Mouse (Mus musculus) spleen, postnatal 0 days (tissue): ENCODE data around the gene Nudt17. TPM values are rescaled to one million over a fixed set of nuclear protein-coding genes. Genes with fewer than 3 reads are reported as not detected.

Source experiments
- polyA plus RNA-seq: library from polyadenylated mRNA; unstranded; fragments of >200 nt; fragmentation: Nextera tagmentation; extraction: Ambion mirVana; gene quantifications from 2 replicates; pipeline ENCODE4 v1.2.1, GENCODE M21; 2015

The Nudt17 gene
- polyA plus RNA-seq = 1.6 and 2.9 TPM in 2 replicates

GRCm38 (mm10) chr3:96707903-96708683, at the start of gene Nudt17:
TSS of gene Nudt17 (minus strand) at chr3:96708562.

GRCm38 (mm10) chr3:96727343-96727827, 19.0 kb upstream of the Nudt17 start, which contains the start of the genes Polr3c and Rnf115:
TSS of gene Polr3c (minus strand) at chr3:96727628.
TSS of gene Rnf115 (plus strand) at chr3:96727664.

GRCm38 (mm10) chr3:96696198-96696765, 12.1 kb downstream of the Nudt17 start, which contains the start of gene Pias3:
TSS of gene Pias3 (plus strand) at chr3:96696384.

GRCm38 (mm10) chr3:96669727-96670468, 38.5 kb downstream of the Nudt17 start, which contains the start of gene Ankrd35:
TSS of gene Ankrd35 (plus strand) at chr3:96670131.

Other genes with a start within 250 kb of the Nudt17 start
- 0.08 TPM in 1 of 2 replicates, not detected in the other for gene Hfe2, start 183.4 kb downstream of the Nudt17 start, polyA plus RNA-seq
- 163 and 201 TPM in 2 replicates for gene Txnip, start 150.6 kb downstream of the Nudt17 start, polyA plus RNA-seq
- gene Gm16253, start 131.6 kb downstream of the Nudt17 start, polyA plus RNA-seq = 0.48 and 0.51 TPM in 2 replicates
- 23.0 and 30.8 TPM in 2 replicates for gene Polr3gl, start 114.4 kb downstream of the Nudt17 start, polyA plus RNA-seq
- gene Ankrd34a, start 111.9 kb downstream of the Nudt17 start, polyA plus RNA-seq = 0.36 and 0.44 TPM in 2 replicates
- 2.2 and 2.4 TPM in 2 replicates for gene Lix1l, start 107.4 kb downstream of the Nudt17 start, polyA plus RNA-seq
- gene Rbm8a, start 78.6 kb downstream of the Nudt17 start, polyA plus RNA-seq = 106 and 114 TPM in 2 replicates
- gene Pex11b, start 73.2 kb downstream of the Nudt17 start, polyA plus RNA-seq = 25.6 and 26.8 TPM in 2 replicates
- 0.04 TPM in 2 replicates for gene Gm42957, start 73.1 kb downstream of the Nudt17 start, polyA plus RNA-seq
- gene Itga10, start 63.0 kb downstream of the Nudt17 start, polyA plus RNA-seq = 0.18 and 0.36 TPM in 2 replicates
- 0.40 and 0.49 TPM in 2 replicates for gene Ankrd35, start 38.4 kb downstream of the Nudt17 start, polyA plus RNA-seq
- gene Pias3, start 12.2 kb downstream of the Nudt17 start, polyA plus RNA-seq = 13.2 and 18.1 TPM in 2 replicates
- gene Polr3c, start 19.1 kb upstream of the Nudt17 start, polyA plus RNA-seq = 21.1 and 22.0 TPM in 2 replicates
- 30.7 and 36.5 TPM in 2 replicates for gene Rnf115, start 19.1 kb upstream of the Nudt17 start, polyA plus RNA-seq
- not detected in 2 replicates for gene Pdzk1, start 120.7 kb upstream of the Nudt17 start, polyA plus RNA-seq
- 1.2 and 2.6 TPM in 2 replicates for gene Cd160, start 120.8 kb upstream of the Nudt17 start, polyA plus RNA-seq
- gene Gja5, start 196.1 kb upstream of the Nudt17 start, polyA plus RNA-seq = 2.9 and 3.7 TPM in 2 replicates
- 19.4 and 20.3 TPM in 2 replicates for gene Gpr89, start 196.8 kb upstream of the Nudt17 start, polyA plus RNA-seq
- not detected in 2 replicates for gene Gja8, start 217.5 kb upstream of the Nudt17 start, polyA plus RNA-seq